Mouse (Mus musculus) pancreas, adult 10 weeks (tissue): ENCODE measurements around the gene Mup13. TPM values are rescaled to one million over a fixed set of nuclear protein-coding genes. Genes with fewer than 3 reads are reported as not detected.

Source experiments
- polyA plus RNA-seq: library from polyadenylated mRNA; stranded (reverse); fragments of 350-450 nt; fragmentation: Illumina TruSeq; extraction: RNeasy Lipid Tissue Mini Kit (QIAGEN cat#74804); gene quantifications from one replicate; pipeline ENCODE4 v1.2.3, GENCODE M21; 2015; ENCODE audit warnings: low read depth, low replicate concordance; ENCODE audit not compliant: insufficient read depth

Mup13 gene
- polyA plus RNA-seq = not detected

DNA sequence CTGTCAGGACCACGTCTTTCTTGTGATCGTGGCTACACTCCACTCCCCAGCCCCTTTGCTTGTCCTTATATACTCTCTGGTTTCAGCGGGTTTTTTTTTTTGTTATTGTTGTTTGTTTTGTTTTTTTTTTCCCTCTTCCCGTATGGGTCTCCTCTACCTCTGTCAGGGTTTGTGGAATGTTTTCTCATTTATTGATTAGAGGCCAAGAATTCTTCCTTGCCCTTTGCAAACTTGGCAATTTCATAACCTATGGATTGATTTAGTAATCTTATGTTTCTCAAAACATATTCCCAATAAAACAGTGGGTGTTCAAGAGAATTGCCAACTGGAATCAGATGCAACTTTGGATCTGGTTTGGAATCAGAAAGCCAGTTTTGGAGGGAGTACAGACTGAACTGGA lies at the start of gene Mup13:
Mup13 (minus strand) TSS at position 101 of the 400 bp plus-strand sequence.

Other genes starting within 250 kb of the Mup13 start
- not detected for gene Mup14, start 75.7 kb upstream of the Mup13 start, polyA plus RNA-seq
- not detected for gene Mup15, start 211.5 kb upstream of the Mup13 start, polyA plus RNA-seq